Mouse (Mus musculus) kidney, adult 8-10 months (tissue): ENCODE results near the gene Cdhr4.
A peak's percentile ranks its signal among the peaks of the same experiment; 100 is the strongest.
"Not testable (repeated sequence)": the region's sequence is repeated elsewhere in the genome, so short reads cannot be mapped to it uniquely, and the experiment has no call there.

Experiments used
- DNase-seq, 2 experiments: peaks; one replicate each; pipeline ENCODE4 v3.0.0; 2022

Gene Cdhr4

GRCm38 (mm10) chr9:108013577-108013976, 21.3 kb downstream of the Cdhr4 start:
- DNase-seq, result not testable (repeated sequence)

GRCm38 (mm10) chr9:108017127-108017526, 24.8 kb downstream of the Cdhr4 start:
- DNase-seq, result no peak

DNA sequence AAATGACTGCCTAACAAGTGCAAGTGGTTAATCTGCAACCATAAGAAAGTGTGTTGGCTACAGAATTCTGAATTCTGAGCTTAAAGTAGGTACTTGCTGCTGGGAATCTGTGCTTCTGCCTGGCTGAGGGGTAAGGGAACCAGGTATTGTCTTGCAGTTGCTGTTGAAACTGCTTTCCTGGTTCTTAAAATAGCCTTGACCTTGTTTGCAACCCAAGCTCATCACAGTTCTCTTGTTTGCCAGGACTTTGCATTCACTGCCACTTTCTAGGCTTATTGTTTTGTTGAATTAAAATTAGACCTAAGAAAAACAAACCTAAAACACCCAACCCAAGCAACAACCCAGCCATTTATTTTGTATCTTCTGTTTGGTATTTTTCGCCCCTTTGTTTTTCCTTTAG, 28.4 kb downstream of the Cdhr4 start:
- no peak for DNase-seq

DNA sequence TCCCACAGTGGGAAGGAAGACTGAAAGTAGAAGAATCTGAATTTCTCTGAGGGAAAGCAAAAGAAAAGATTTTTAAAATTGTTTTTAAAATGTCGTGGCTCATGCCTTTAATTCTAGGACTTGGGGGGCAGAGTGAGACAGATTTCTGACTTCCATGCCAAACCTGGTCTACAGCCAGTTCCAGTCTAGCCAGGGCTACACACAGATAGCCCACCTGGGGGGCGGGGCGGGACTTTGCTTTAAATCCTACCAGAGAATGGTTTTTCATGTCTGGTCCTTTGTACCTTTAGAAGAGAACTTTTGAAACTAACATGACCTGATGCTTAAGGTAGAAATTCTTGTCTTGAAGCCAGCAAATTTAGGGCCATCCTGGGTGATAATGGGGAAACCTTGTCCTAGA, 30.9 kb downstream of the Cdhr4 start:
- DNase-seq, result no peak

GRCm38 (mm10) chr9:108026584-108026983, 34.3 kb downstream of the Cdhr4 start:
- no peak for DNase-seq

DNA sequence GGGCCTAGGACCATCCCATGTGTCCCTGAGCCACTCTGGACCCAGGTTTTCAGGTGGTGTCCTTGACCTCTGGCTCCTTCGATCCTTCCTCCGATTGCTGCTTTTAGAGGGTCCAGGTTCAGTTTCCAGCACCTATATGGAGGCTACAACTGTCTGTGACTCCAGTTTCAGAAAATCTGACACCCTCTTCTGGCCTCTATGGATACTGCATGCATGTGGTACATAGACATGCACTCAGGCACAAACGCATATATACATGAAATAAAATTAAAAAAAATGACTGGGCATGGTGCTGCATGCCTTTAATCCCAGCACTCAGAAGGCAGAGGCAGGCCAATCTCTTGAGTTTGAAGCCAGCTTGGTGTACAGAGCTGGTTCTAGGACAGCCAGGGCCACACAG, 35.6 kb downstream of the Cdhr4 start:
- no peak for DNase-seq

DNA sequence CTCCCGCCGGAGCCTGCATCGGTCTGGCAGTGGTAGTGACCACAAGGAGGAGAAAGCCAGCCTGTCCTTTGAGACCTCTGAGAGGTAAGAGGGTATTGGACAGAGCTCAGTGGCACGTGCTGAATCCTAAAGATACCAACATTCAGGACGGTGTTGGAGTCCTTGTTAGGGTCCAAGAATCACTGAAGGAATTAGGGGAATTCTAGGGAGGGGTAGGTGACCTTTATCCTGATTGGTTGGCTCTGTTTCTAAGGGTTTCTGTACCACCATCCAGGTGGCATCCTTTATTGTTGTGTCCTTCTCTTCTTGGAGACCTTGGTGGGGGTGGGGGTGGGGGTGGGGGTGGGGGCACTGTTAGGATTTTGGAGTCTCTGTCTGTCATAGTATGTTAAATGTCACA, 39.8 kb downstream of the Cdhr4 start:
- DNase-seq, result no peak

GRCm38 (mm10) chr9:108035331-108036156, 43.2 kb downstream of the Cdhr4 start:
- DNase-seq, result no peak

- DNase-seq, result no peak
These were observed 52.6 kb downstream of the Cdhr4 start for GRCm38 (mm10) chr9:108044751-108045492.

- no peak for DNase-seq
These were observed 54.3 kb downstream of the Cdhr4 start for GRCm38 (mm10) chr9:108046582-108046981.

- no peak for DNase-seq
These were observed 55.6 kb downstream of the Cdhr4 start for GRCm38 (mm10) chr9:108047601-108048565.

DNA sequence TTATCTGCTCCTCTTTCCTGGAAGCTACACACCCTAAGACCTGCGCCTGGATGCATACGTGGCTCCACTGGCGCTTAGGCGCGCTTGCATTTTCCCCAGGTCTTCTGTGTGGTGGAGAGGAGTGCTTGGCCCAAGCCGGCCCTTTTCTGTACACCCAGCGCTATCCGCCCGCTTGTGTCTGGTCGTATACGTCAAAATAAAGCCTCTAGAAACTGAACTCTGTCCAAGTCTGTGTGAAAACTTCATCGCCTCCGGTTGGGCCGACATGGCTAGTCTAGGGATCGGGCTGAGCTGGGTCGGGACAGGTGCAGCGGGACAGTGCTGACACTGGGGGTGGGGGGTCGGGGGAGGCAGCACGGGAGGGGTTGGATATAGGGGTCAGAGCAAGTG, 56.3 kb downstream of the Cdhr4 start:
- DNase-seq, result no peak

- DNase-seq, result peak; percentile 97
These were observed 56.7 kb downstream of the Cdhr4 start, which contains the start of gene Gmppb for GRCm38 (mm10) chr9:108049016-108049455. TSS of gene Gmppb (plus strand) at chr9:108049242.
